Mouse (Mus musculus): Measurements from ENCODE around the gene Gimap3.

Gimap3 gene

DNA sequence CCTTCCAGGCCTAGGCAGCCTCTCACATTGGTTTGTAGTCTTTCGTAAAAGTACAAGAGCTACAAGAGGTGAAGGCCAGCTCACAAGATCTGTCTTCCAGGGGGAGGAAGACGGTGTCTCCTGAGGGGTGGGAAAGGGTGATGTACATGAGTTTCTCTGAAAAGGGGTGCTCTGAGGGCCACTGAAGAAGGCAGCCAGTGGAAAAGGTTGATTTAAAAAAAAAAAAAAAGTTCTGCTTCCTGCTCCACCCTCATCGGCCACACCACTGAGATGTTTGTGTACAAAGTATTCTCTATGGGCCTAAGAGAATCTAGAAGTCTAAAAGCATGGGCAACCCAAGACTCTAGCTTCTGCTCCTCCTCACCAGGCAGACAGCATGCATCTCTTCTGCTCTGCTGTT, at the start of gene Gimap3:
Gene Gimap3 (minus strand): TSS at position 156 of the 400 bp plus-strand sequence.
- DNase-seq (ENCODE audit: low spot score in 2 of 2) = no peak

- peak; percentile 34 to 52 for DNase-seq (ENCODE audit: low spot score in 2 of 2)
These were observed 47.2 kb upstream of the Gimap3 start for GRCm38 (mm10) chr6:48817815-48818214.

- DNase-seq (ENCODE audit: low spot score in 2 of 2) = no peak
These were observed 44.4 kb upstream of the Gimap3 start for GRCm38 (mm10) chr6:48815013-48815412.

DNA sequence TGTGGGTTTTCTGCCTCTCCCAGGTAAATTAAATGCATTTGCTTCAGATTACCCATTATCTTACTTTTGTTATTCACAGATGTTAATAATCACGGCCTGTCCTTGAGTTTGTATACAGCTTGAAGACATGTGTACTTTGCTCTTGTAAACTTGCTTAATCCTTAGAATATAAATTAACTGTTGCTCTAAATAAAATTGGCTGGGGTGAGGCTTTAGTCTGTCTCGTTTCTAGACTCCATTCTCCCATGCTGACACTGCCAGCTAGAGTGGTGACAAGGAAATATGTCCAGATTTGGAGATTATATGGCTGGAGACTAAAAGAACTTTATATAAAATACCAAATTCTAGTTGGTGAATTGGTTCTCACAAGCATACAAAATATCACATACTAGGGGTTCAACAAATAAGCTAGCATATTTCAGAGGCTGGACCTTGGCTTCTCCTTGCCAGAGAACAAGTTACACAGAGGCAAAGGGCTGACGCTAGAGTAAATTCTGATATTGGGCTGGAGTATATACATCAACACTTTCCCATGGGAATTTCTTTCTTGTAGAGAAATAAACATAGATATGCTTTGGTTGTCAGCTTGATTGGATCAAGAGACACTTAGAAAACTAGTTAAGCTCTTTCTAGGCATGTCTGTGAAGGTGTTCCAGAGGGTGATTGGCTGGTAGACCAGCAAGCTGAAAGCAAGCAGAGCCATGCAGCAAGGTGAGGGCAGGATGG, 39.0 kb upstream of the Gimap3 start:
- no peak for DNase-seq (ENCODE audit: low spot score in 2 of 2)

DNA sequence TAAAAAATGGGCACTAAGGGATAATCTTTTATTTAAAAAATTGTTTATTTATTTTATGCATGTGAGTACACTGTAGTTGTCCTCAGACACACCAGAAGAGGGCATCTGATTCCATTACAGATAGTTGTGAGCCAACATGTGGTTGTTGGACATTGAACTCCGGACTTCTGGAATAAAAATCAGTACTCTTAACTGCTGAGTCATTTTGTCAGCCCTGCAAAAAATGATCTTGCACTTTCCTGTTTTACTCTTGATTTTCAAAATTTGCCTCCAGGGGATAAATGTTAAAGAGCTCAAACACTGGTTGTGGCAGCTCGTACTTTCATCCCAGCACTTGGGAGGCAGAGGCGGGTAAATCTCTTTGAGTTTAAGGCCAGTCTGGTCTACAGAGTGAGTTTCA, 36.1 kb upstream of the Gimap3 start:
- no peak for DNase-seq (ENCODE audit: low spot score in 2 of 2)

GRCm38 (mm10) chr6:48804346-48804745, 33.7 kb upstream of the Gimap3 start:
- no peak for DNase-seq (ENCODE audit: low spot score in 2 of 2)

DNA sequence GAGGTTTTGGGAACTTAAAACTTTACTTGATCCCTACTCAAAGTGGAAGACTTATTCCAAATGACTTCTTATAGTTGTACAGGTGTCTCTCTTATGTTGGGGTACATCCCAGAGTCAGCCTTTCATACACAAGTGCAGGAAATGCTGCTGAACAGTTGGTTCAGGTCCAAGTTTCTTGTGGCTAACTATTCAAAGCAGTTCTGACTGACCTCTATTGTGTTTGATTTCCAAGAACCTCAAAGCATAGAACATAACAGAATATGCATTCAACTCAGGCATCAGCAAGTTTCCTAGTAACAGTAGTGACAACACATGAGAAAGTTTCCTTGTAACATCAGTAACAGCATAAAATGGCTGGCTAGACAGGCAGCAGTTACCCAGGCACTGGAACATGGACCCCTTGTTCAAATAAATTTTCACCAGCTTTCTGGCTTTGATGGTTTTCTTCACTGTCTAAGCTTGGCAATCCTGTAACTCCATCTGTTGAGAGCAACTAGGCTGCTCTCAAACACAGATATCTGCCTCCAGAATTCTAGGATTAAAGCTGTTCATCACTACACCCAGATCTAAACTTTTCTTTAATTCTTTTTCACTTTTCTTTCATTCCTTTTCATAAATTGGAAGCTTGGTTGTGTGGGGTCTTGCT, 32.9 kb upstream of the Gimap3 start:
- DNase-seq (ENCODE audit: low spot score in 2 of 2) = no peak

DNA sequence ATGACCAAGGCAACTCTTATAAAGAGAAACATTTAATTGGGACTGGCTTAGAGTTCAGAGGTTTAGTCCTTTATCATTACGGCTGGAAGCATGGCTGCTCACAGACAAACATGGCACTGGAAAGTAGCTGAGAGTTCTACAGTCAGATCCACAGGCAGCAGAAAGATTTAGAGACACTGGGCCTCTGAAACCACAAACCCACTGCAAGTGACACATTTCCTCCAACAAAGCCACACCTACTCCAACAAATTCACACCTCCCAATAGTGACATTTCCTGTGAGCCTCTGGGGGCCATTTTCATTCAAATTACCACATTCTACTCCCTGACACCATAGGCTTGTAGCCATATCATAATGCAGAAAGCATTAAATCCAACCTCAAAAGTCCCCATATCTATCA, 31.2 kb upstream of the Gimap3 start:
- DNase-seq (ENCODE audit: low spot score in 2 of 2) = no peak

- DNase-seq (ENCODE audit: low spot score in 2 of 2) = no peak
These were observed 17.2 kb upstream of the Gimap3 start for GRCm38 (mm10) chr6:48787867-48788266.

GRCm38 (mm10) chr6:48785601-48786000, 14.9 kb upstream of the Gimap3 start:
- DNase-seq (ENCODE audit: low spot score in 2 of 2) = no peak

DNA sequence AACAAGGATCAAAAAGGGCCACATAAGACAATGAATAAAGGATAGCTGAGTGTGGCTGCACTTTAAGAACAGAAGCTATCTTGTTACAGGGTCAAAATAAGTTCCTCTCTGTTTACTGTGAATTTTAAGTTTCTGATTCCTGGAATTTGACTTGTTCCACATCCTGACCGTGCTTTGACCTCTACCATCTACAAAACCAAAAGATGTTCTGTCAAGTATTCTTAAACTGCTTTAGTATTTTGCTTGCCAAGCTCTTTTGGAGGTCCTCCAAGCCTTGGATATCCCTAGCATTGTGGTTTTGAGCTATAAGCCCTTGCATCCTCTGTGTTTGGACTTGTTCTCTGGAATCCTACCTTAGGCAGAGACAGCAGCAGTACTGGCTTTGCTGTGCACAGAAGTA, 14.5 kb upstream of the Gimap3 start:
- DNase-seq (ENCODE audit: low spot score in 2 of 2) = no peak

- DNase-seq (ENCODE audit: low spot score in 2 of 2) = no peak
These were observed 13.8 kb upstream of the Gimap3 start for GRCm38 (mm10) chr6:48784406-48784805.

GRCm38 (mm10) chr6:48772030-48772429, 1.4 kb upstream of the Gimap3 start:
- peak; percentile 39 to 72 for DNase-seq (ENCODE audit: low spot score in 2 of 2)

GRCm38 (mm10) chr6:48768933-48769332, 1.7 kb downstream of the Gimap3 start:
- DNase-seq (ENCODE audit: low spot score in 2 of 2) = no peak

DNA sequence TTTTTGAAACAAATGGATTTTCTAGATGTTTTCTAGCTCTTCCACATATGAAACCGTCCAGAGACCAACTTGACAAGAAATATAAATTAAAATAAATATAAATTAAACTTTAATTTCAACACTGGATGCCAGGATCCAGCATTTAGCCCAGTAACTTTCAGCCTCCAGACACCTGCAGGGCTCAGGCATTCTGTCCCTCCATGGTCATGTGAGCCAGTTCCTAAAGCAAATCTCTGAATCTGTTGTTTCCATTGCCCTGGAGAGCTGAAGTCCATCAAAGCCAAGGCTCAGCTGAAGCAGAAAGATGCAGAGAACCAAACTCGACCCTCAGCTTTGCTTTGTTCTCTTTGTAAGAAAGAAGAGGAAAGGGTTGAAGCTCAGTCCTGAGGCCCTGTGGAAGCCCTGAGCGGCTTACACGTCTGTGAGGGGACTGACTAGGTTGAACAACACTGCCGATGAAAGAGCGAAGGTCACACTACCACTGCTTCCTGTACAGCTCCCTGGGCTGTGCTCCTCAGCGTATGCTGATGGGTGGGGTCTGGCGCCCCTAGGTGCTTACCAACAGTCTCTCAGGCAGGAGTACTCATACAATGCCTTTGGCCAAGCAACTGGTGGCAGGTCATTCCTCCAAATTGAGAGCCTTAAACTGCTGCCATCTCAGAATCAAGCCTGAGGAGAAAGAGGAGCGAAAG, 2.3 kb downstream of the Gimap3 start:
- no peak for DNase-seq (ENCODE audit: low spot score in 2 of 2)

GRCm38 (mm10) chr6:48764496-48764895, 6.2 kb downstream of the Gimap3 start:
- no peak for DNase-seq (ENCODE audit: low spot score in 2 of 2)

GRCm38 (mm10) chr6:48763567-48764270, 6.9 kb downstream of the Gimap3 start:
- DNase-seq (ENCODE audit: low spot score in 2 of 2) = no peak

GRCm38 (mm10) chr6:48747091-48747966, 23.3 kb downstream of the Gimap3 start:
- DNase-seq (ENCODE audit: low spot score in 2 of 2) = no peak

DNA sequence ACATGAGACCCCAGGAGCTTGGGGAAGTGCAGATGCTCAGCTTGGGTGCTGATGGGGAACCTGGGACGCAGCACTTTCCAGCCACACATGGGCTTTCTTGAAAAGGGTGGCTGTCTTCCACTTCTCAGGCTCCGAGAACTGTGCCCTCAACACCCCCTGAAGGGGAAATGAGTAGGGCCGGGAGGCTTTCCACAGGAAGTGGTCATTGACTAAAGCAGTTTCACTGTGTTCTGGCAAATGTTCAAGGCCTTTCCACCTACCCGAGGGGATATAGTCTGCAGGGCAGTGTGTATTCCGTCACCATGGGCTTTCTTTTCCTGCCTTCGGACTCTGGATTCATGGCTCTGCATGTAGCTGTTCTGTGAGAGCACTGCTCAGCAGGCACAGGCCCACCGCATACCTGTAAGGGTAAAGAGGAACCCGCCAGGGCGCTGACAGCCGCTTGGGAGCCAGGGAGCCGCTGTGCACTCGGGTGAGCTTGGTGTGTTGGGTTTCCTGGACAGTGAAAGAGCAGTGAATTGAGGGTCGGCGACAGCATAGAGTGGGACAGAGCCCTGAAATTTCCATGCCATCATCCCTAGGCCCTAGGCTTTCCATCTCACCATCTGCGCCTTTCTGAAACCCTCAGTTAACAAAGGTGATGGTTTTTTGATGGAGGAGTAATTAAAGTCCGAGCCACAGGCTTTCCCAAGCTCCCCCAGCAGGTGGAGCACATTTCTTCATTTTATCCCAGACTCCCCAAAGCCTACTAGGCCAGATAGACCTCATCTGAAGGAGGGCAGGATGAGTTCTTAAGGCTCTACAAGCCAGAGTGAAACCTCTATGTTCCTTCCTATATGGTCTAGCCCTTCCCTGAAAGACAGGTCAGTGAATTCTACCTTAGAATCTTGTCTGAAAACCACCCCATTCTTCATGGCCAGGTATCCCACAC, 24.4 kb downstream of the Gimap3 start, which contains the start of gene Gimap5:
Gene Gimap5 (plus strand): TSS at position 239 of the 931 bp plus-strand sequence.
- DNase-seq (ENCODE audit: low spot score in 2 of 2) = peak in 1 of 2 experiments; percentile 8

DNA sequence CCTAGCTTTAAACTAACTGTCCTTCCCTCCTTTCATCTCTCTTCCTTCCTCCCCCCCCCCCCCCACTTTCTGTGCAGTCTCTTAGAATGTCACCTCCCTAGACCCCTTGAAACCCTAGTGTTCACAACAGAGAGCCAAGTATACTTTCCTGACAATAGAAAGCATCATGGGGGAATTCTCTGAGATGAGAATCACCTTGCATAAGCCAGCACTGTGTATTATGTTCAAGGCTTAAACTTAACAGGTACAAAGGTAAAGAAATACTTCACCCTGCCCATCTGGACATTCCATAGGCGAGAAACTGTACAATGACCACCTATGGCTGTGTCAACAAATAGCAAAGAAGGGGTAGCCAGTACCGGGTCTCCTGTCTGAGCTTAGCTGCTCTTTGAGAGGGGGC, 25.2 kb downstream of the Gimap3 start:
- DNase-seq (ENCODE audit: low spot score in 2 of 2) = no peak

Measured in frontal cortex, postnatal 14 days (tissue).